Mouse (Mus musculus) embryonic fibroblast, embryonic 13.5 days (primary cell): Measurements from ENCODE around the gene Hoxa11. TPM values are rescaled to one million over a fixed set of nuclear protein-coding genes. Genes with fewer than 3 reads are reported as not detected.

Experiments used
- H3K27ac ChIP-seq: 2 replicates; pipeline ENCODE4 v1.5.1; 2012; ENCODE audit warnings: low read length, control low read depth, inconsistent platforms; ENCODE audit not compliant: insufficient read depth
- H3K4me1 ChIP-seq: 2 replicates; pipeline ENCODE4 v1.6.1; 2011; ENCODE audit warnings: low read length; ENCODE audit not compliant: control insufficient read depth, insufficient read depth
- H3K4me3 ChIP-seq: 2 replicates; pipeline ENCODE4 v1.5.1; 2011; ENCODE audit warnings: mild to moderate bottlenecking, control low read depth, low read length; ENCODE audit not compliant: insufficient read depth
- CTCF ChIP-seq: IDR thresholded peaks from 2 replicates; pipeline ENCODE4 v1.5.1; 2011; ENCODE audit warnings: mild to moderate bottlenecking, control low read depth, low read length, moderate library complexity, borderline replicate concordance; ENCODE audit not compliant: insufficient read depth
- POLR2A ChIP-seq: IDR thresholded peaks from 2 replicates; pipeline ENCODE4 v1.6.1; 2011; ENCODE audit warnings: low read depth, mild to moderate bottlenecking, control low read depth, low read length, moderate library complexity
- polyA plus RNA-seq: library from polyadenylated mRNA; stranded (reverse); fragments of >200 nt; gene quantifications from 2 replicates; pipeline ENCODE4 v1.2.4, GENCODE M21; 2011; ENCODE audit warnings: low read depth; ENCODE audit not compliant: missing spikeins, insufficient read length

Hoxa11 gene
- polyA plus RNA-seq, 1 experiment = 9.2 TPM

- Histone ChIP-seq H3K27ac (no peak overlapping the region), H3K4me3 (no peak overlapping the region), H3K4me1 (no peaks in the 10 kb centered on the region; the same call in 1 of the 2 replicates)
- TF ChIP-seq POLR2A (no peak), CTCF (no peak)
Measured at GRCm38 (mm10) chr6:52265913-52266665, 20.5 kb upstream of the Hoxa11 start.

- TF ChIP-seq CTCF = no peak
- TF ChIP-seq POLR2A = no peak
- H3K4me3 ChIP-seq = no peak overlapping the region
- H3K4me1 ChIP-seq = no peaks in the 10 kb centered on the region; the same call in 1 of the 2 replicates
Measured at GRCm38 (mm10) chr6:52265306-52265912, 19.8 kb upstream of the Hoxa11 start.

DNA sequence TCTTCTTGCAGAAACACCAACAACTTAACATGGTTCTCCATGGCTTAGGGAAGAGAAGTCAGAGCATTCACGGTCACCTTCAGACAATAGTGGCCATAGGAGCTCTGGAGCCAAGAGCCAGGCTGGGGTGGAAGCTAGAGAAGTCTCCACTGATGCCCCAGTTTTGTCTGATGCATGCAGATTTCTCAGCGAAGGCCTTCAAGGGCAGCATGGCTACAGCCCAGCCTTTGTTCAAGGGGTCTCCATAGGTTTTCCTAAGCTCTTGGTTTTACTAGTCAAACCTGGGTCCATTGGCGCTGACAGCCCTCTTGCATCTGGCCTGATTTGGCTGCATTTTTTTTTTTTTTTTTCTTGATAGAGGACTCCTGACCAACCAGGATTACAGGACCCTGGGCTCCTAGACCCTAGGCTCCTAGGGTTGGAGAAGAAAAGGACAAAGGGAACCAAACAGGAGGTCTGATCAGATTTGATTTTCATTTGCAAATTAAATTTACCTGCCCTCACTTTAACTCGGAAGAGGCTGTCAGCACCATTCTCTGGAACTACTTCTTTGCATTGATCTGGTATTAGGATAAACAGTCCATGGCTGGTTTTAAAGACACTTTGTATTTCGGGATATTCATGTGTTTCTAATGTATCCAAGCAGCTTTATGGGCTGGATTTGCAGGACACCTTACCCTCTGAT, 18.6 kb upstream of the Hoxa11 start:
- Histone ChIP-seq H3K27ac (no peak overlapping the region), H3K4me3 (no peak overlapping the region), H3K4me1 (no peaks in the 10 kb centered on the region; the same call in 1 of the 2 replicates)
- no peak for TF ChIP-seq CTCF
- TF ChIP-seq POLR2A = no peak

More at GRCm38 (mm10) chr6:52265306-52265912, 19.8 kb upstream of the Hoxa11 start:
- H3K27ac ChIP-seq = no peak overlapping the region

DNA sequence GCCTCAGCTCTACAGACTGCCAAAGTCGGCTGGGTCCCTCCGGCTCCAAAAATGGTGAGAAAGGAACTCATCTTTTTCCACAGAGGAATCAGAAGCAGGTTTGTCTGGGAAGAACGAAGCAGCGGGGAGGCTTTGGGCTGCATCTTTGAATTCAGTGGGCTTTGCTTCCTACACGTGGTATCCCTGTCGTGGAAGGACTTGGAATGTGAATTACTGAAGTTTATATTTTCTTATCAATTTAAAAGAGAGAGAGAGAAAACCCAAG, 17.6 kb upstream of the Hoxa11 start:
- Histone ChIP-seq H3K27ac (no peak overlapping the region), H3K4me1 (no peaks in the 10 kb centered on the region; the same call in 1 of the 2 replicates), H3K4me3 (no peak overlapping the region)
- no peak for TF ChIP-seq CTCF
- no peak for TF ChIP-seq POLR2A

DNA sequence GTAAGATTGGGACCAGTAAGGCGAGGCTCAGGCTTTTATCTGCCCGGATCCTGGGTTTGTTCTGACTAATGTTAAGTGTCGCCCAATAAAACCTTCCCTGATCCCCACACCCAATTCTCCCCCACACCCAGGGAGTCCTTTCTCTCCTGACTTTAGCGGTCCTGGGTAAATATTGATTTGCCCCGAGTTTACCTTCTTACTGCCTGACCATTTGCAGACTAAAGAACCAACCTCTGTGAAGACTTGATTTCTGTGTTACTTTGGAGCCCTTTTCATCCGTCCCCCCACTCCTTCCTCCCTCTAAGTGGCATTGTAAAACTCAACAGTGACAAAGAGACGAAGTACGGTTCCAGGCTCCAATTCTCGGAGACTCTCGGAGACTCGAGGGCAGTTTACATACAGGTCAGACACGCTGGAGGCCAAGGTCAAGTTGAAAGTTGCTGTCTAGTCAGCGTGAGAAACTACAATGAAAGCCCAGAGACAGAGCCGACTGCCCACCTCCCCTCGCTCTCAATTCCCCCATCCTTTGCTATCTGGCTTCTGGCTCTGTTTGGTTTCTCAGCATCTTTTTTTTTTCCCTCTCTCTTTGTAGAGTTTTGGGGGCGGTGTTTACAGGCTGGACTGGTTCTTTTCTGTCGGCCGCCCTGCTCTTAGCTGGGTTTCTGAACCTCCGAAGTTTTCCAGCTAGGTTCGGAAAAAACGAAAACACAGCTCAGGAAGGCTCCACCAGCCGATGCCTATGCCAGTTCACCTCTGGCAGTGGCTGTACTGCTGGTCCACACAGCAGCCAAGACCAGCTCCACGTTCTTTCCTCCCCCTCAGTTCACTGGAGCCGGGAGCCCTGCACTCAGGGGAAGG, 17.1 kb upstream of the Hoxa11 start:
- TF ChIP-seq POLR2A (no peak), CTCF (no peak)
- Histone ChIP-seq H3K27ac (no peak overlapping the region), H3K4me1 (no peaks in the 10 kb centered on the region; the same call in 1 of the 2 replicates), H3K4me3 (0 out of 2 replicates have a peak overlapping the region, but pooled peaks have one; percentile 8)

DNA sequence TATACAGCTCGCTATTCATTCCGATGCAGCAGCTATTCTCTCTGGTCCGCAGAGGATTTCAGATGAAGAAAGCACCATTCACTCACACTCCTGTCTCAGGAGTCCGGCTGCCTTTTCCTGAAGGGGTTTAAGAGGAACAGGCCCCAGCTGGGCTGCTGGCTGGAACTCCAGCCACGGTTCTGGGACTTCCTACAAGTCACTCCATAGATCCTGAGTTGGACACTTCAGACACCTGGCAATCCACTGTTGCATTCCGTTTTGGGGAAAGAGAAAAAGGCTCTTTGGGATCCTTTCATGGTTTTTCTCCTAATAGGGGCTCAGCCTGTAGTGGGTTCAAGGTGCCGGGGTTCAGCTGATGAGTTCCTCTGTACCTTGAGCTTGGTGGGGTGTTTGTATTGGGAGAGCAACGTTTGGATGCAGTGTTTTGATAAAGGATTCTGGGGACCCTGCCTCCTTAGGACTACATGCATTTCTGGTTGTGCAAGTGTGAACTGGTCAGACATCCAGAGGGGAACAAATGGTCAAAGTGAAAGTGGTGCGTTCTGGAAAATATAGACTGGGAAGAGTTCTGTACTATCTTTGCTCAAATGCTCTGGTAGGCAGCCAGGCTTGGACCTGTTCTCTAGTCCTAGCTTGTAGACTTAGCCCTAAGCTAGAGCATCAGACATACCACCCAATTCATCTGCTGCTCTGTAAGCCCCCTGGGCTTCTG, 16.3 kb upstream of the Hoxa11 start:
- TF ChIP-seq POLR2A (no peak), CTCF (no peak)
- H3K27ac ChIP-seq = no peak overlapping the region
- H3K4me3 ChIP-seq = peak overlapping the region; percentile 8; the same call in 1 of the 2 replicates
- H3K4me1 ChIP-seq = no peaks in the 10 kb centered on the region; the same call in 1 of the 2 replicates

DNA sequence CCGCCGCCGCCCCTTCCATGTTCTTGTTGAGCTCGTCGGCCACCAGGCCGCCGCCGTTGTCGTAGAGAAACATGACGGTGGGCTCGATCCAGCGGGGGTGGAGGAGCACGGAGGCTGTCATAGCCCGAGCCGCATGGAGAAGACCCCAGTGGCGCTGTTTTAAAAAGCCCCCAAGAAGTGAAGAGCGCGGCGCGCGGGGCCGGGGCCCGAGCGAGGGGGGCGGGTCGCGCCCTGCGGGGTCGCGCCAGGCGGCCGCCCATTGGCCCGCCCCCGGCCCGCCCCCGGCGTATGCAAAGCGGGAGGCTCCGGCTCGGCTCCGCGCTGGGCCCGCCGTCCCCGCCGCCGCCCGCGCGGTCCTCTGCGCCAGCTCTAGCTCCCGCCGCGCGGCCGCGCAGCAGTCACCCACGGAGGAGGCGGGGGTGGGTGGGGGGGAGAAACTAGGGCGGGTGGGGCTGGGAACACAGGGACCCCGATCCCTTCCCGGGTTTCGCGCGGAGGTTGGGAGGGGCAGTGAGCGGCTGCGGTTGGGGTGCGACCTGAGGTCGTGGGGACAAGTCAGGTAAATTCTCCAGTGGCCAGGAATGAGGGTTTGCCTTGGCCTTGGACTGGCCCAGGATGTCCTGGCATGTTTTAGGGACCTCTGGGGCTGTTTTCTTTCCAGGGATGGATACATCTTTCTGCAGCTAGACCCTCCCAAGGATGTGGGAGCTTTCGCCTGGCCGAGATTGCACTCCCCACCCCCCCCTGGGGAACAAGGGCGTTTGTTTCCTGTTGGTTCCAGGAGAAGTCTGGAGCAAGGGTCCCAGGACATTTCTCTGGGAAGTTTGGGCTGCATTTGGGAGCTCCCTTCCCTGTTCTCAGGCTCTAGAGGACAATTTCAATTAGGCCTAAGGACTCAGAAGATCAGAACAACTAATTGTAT, 15.3 kb upstream of the Hoxa11 start, which contains the start of gene Hoxa13:
Gene Hoxa13 (minus strand): TSS at position 227 of the 922 bp plus-strand sequence.
- H3K27ac ChIP-seq = no peak within 1 kb of the TSS
- H3K4me3 ChIP-seq = peak within 1 kb of the TSS; percentile 55
- no peaks in the 10 kb centered on the region; the same call in 1 of the 2 replicates for H3K4me1 ChIP-seq
- no peak for TF ChIP-seq POLR2A
- TF ChIP-seq CTCF = no peak

- TF ChIP-seq CTCF (no peak), POLR2A (no peak)
- peak overlapping the region; percentile 18 for H3K4me3 ChIP-seq
- H3K27ac ChIP-seq = no peak overlapping the region
- H3K4me1 ChIP-seq = no peaks in the 10 kb centered on the region; the same call in 1 of the 2 replicates
Measured at GRCm38 (mm10) chr6:52259811-52260261, 14.2 kb upstream of the Hoxa11 start.
